Mouse (Mus musculus) cerebellum, adult 8-10 months (tissue): ENCODE results near the gene Fbxo30.
"Not testable (repeated sequence)": the region's sequence is repeated elsewhere in the genome, so short reads cannot be mapped to it uniquely, and the experiment has no call there.

Experiments
- DNase-seq: peaks from one replicate; pipeline ENCODE4 v3.0.0; 2022

Gene Fbxo30

DNA sequence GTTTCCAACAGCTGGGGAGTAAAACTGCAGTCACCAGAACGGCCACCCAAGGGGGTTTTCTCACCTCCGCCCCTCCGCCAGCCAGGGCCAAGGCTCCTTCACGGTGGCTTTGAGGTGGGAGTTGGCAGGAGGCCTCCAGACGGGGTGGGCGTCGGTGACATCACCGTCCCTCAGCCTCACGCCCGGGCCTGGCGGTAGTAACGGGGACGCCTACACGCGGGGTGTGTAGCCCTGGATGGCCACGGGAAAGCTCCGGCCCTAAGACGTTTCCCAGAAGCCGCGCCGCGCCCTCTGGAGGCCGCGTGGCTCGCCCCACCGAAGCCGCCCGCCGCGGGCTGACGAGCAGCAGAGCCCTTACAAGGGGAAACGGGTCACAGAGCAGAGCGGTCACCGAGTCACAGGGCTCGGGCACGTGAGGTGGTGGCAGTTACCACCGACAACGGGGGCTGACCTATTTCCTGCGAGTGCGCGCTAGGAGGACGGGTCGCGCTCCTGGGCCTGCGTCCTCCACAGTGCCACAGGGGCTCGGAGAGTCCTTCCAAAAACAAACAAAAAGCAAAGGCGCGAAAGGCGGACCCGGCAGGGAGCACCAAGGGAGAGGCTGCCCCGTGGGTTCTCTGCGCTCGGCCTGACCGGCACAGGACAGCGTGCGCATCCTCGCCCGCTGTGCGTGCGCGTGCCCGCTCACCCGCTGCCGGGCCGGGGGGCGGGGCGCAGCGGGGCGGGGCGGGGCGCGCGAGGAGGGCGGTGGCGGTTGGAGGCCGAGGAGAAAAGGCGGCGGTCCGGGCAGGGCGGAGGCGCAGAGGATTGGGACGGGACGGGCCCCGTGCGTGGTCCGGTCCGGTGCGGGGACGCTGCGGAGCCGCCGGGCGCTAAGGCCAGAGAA, at the start of gene Fbxo30:
TSS of gene Fbxo30 (plus strand) at position 753 of the 886 bp plus-strand sequence.
- peak; percentile 92 for DNase-seq

DNA sequence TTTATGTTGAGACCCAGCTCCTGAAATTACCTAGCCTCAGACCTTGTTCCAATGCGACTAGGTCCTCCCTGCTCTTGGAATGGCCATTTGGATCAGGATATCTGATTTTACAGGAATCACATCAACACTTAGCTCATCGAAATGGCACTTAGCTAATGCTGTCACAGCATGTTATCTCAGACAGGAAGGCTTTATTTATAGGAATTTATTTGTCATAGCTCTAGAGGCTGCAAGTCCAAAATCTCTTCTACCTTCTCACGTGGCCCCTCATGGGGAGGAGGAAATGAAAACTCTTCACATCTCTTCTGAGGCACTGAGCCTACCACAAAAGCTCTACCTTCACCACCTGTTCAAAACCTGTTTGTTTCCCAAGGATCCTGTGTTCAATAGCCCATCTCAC, 47.9 kb upstream of the Fbxo30 start:
- DNase-seq, result no peak

DNA sequence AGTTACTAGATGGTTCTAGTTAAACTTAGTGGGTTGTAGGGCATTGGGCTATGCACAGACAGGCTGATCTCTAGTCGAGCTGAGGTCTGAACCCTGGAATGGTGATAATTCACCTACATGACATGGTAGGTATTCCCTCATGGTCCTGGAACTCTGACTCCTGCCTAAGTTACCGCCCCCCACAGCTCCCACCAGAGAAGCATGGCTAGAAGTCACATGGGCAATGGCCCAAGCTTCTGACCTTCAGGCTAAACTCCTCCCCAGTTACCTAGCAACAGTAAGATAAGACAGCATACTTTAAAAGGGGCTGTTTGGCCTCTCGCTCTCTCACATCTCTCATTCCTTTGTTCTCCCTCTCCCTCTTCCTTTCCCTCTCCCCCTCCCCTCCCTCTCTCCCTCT, 38.1 kb upstream of the Fbxo30 start:
- DNase-seq, result not testable (repeated sequence)

GRCm38 (mm10) chr10:11248210-11248609, 32.9 kb upstream of the Fbxo30 start:
- no peak for DNase-seq

- DNase-seq, result no peak
These were observed 30.7 kb upstream of the Fbxo30 start for GRCm38 (mm10) chr10:11250247-11250997.

DNA sequence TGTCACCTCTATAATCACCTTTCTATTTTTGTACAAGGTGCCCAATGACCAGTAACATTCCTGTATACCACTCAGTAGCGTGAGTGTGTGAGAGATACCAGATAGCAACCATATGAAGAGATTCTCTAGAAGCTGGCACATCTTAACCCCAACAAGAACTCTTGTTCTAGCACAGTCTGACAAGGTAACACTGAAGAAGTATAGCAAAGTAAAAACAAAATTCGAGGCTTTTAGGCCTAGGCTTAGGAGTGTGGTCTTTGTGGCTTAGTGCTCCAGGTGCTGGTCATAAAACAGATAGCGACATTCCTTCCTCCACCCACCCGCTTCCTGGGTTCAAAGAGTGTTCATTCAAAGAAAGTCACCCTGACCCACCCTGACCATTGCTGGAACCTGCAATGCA, 27.5 kb upstream of the Fbxo30 start:
- not testable (repeated sequence) for DNase-seq

DNA sequence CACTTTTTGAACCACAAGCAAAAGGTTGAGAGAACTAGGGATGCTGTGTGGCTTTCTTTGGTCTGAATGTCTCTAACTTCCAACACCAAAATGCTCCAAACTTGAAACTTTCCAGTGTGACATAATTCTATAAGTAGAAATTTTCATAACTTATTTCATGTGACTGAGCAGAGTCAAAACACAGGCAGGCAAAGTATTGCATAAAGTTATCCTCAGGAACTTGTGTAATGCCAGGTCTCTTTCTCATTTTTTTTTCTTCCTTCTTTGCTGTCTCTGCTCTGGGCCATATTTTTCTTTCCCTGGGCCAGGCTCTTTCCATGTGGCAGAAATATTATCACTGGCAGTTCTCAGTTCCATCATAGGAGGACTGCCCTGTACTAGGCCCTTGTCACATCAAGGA, 21.0 kb upstream of the Fbxo30 start:
- no peak for DNase-seq

- not testable (repeated sequence) for DNase-seq
These were observed 18.8 kb upstream of the Fbxo30 start for GRCm38 (mm10) chr10:11262292-11262691.

GRCm38 (mm10) chr10:11263795-11264194, 17.3 kb upstream of the Fbxo30 start:
- not testable (repeated sequence) for DNase-seq

DNA sequence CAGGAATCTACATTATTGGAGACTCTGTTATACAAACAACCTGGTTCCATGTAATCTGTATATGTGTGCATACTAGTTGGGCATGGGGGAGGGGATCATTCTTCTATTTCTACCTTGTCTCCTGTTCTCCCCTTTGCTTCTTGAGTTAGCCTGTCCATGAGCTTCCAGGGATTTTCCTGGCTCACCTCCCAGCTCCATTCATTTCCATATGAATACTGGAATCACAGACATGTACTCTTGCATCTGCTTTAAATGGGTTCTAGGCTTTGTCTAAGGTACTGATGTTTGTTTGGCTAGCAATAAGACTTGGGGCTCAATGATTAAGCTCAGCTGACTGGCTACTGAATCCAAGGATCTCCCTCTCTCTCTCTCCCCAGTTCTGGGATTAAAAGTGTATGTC, 12.0 kb upstream of the Fbxo30 start:
- no peak for DNase-seq

GRCm38 (mm10) chr10:11274431-11274830, 6.7 kb upstream of the Fbxo30 start:
- DNase-seq, result no peak

- DNase-seq, result peak; percentile 11
These were observed 924 bp upstream of the Fbxo30 start for GRCm38 (mm10) chr10:11280235-11280577.

DNA sequence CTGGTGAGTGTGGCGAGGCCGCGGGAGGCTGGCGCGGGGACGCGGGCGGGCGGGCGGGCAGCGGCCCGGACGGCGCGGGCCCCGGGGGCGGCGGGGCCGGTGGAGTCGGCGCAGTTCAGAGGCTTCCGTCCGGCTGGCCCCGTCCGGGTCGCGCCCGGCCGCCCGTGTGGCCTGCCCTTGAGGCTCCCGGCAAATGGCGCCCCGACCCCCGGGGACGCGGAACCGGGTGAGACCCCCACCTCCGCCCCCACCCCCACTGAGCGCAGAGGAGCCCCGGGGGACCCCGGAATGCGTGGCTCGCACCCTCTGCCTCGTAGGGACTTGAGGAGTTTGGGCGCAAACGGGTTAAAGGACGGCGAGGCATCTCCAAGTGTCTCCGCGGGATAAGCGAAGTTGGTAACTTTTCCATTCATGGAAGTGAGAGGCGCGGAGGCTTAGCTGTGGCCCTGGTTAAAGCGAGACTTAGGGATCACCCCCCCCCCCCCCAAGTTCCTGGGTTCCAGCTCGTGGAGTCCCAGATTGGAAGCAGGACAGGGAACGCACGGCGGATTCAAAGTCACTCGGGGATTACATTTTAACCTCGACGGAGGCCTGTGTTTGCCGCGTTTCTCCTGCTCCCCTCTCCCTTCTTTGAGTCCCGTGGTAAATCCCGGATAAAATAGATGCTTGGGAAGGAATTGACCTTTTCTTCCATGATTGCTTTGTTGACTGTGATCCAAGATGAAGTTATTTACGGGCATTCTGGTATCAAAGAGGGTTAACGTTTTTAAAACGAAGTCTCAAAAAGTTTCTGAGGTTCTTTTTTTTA, 572 bp downstream of the Fbxo30 start:
- peak; percentile 34 for DNase-seq

GRCm38 (mm10) chr10:11282306-11282631, 1.1 kb downstream of the Fbxo30 start:
- no peak for DNase-seq

DNA sequence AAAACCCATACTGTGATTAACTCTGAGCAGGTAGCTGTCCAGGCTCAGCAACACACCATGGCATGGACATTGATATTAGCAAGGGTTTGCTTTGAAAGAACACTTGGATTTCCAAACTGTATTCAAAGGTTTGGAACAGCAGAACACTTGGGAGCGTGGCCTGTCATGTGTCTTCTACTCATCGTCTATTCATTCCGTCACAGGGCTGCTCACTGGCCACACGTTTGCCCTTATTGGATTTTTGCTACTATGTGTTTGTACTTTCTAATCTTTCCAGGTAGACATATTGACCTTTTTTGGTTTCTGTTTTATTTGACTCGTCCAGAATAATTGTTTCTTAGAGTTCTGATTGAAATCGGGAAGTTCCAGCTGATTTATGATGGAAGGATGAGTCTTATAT, 17.3 kb downstream of the Fbxo30 start:
- no peak for DNase-seq

DNA sequence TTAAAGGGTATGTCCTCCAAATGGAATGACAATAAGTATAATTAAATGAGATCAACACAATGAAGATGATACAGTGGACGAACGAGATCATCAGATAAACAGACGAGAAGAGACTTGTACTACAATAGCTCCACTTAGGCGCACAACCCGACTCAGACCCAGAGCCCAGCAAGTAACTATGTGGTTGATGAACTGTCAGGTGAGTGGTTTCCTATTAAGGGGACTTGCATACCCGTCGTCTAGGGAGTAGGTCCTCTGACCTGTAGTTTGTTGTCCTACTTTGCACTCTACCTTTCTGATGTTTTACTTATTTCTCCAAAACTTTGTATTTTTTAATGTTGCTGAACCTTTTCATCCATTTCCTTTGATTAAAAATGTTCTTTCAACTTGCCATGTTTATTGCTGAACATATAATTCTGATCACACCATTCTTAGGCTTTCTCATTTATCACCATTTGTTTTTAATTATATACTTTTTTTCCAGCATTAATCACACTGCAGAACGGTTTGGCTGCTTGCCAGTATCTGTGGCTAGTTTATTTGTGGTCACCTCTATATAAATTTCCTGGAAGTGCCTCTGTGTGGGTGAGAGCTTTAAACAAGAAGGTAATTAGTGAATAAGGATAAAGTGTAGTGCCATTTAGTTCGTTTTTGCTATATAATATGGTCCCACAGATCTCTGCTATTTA, 24.4 kb downstream of the Fbxo30 start:
- DNase-seq, result no peak

DNA sequence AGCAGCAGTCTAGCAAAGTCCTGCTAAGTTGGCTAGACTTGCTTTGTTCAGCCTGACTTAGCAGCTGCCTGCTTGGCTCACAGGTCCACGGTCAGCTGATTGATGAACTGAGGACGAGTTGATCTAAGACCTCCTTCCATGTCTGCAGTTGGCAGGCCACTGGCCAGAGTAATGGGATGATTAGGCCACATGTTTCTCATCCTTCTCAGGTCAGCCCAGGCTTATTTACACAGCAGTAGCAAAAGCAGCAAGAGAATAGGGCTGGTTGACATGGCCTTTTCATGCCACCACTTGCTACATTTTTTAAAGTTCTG, 24.9 kb downstream of the Fbxo30 start:
- DNase-seq, result no peak

DNA sequence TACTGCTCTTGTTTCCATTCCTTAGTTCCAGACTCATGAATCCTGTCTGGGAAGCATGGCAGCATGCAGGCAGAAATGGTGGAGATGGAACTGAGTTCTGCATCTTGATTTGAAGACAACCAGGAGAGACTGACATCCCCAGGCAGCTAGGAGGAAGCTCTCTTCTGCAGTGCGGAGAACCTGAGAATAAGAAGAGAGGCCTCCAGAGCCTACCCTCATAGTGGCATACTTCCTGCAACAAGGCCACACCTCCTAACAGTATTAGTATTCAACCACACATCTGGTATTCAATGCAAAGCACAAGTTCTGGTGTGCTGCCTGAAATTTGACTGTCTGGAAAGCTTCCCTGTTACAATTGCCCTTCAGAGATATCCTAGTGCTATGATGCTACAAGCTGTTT, 28.7 kb downstream of the Fbxo30 start:
- DNase-seq, result no peak

DNA sequence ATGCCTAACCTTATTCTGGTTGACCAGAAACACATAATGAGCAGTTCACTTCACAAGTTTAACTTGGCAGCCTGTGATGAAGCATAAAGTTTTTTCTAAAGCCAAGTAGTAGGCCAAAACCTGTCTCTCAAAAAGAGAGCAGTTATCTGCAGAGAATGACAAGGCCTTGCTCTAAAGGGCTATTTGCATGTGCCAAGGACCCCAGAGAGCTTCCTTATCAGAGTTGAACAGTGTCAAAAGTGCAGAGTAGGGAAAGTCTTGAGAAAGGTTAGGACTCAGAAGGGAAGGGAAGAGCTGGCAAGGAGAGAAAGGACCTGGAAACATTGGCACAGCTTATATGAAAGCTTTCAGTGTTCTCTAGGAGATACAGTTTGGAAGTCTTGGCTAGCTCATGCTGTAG, 29.4 kb downstream of the Fbxo30 start:
- DNase-seq, result no peak

- not testable (repeated sequence) for DNase-seq
These were observed 36.8 kb downstream of the Fbxo30 start for GRCm38 (mm10) chr10:11317856-11318454.

- DNase-seq, result no peak
These were observed 38.4 kb downstream of the Fbxo30 start for GRCm38 (mm10) chr10:11319446-11319970.

GRCm38 (mm10) chr10:11322316-11322715, 41.2 kb downstream of the Fbxo30 start:
- DNase-seq, result no peak
